Mouse (Mus musculus): ENCODE results near the gene Megf11. TPM values are rescaled to one million over a fixed set of nuclear protein-coding genes. Genes with fewer than 3 reads are reported as not detected.
A peak's percentile ranks its signal among the peaks of the same experiment; 100 is the strongest.

Megf11 gene
- polyA plus RNA-seq, 1 experiment from 2014 or later: 0.99 TPM

DNA sequence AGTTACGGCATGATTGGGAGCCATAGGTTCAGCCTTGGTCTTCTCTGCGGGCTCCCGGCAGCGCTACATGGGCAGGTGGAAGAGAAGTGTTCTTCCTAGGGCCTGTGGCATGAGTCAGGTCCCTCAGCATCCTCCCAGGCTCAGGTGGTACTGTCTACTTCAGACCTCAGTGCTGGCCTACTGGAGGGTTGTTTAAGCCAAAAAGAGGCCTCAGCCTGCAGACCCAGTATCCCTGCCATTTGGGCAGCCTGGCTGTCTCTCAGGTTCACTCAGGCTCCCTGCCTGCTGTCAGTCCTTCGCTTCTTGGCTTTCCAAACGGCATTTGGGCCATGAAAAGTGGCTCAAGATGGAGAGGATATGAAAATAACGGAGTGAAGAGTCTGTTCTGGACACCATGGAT, 202.6 kb downstream of the Megf11 start:
- DNase-seq (ENCODE audit: extremely low spot score, low spot score): no peak
- Histone ChIP-seq H3K4me3 (no peak overlapping the region), H3K27ac (no peak overlapping the region), H3K9me3 (no peaks in the 10 kb centered on the region), H3K27me3 (ENCODE audit: poor library complexity, severe bottlenecking) (peaks cover 15% of the 10 kb centered on the region), H3K4me1 (peaks cover 11% of the 10 kb centered on the region), H3K36me3 (replicated peaks) (no peaks in the 10 kb centered on the region)
- 90% methylated on average over 7 of the region's 7 CpGs for WGBS

DNA sequence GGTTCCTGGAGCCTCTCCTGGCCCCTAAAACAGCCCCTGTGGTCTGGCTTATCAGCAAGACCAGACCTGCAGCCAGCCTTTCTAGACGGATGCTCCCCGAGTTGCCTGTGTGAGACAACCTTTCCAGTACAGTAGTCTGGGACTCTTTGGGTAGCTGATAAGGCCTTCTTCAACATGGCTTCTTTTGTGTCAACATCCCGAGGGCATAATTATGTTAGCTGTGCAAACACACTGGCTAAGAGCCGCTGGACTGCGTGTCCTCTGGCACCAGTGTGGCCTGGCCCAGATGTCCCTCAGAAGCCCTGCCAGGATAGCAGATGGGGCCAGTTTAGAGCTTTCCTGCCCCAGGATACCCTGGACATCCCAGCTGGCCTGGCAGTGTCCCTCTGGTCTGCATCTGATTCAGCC, 205.2 kb downstream of the Megf11 start:
- peak overlapping the region; percentile 58 for H3K27ac ChIP-seq
- no peaks in the 10 kb centered on the region for H3K9me3 ChIP-seq
- H3K4me1 ChIP-seq: peaks cover 29% of the 10 kb centered on the region
- no peak overlapping the region for H3K4me3 ChIP-seq
- WGBS: 66% methylated on average over 5 of the region's 5 CpGs
- no peaks in the 10 kb centered on the region for H3K36me3 ChIP-seq (replicated peaks)
- no peak for DNase-seq (ENCODE audit: extremely low spot score, low spot score)
- peaks cover 42% of the 10 kb centered on the region for H3K27me3 ChIP-seq (ENCODE audit: poor library complexity, severe bottlenecking)

DNA sequence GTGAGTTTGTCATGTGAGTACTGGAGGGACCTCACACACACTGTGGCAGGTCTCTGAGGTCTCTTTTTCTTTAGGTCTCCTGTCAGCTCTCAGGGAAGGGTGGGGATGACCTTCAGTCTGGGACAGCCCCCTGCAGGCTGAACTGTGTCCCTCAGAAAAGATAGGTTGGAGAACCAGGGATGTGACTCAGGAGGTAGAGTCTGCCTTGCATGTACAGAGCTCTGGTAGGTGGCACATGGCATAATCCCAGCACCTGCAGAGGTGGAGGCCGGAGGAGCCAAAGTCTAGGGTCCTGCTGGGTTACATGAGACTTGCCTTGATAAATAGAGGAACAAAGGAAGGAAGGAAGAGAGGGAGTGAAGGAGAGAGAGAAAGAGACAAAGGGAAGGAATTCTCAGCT, 206.0 kb downstream of the Megf11 start:
- H3K27ac ChIP-seq: no peak overlapping the region
- peaks cover 29% of the 10 kb centered on the region for H3K4me1 ChIP-seq
- no peak for DNase-seq (ENCODE audit: extremely low spot score, low spot score)
- no peaks in the 10 kb centered on the region for H3K9me3 ChIP-seq
- no peaks in the 10 kb centered on the region for H3K36me3 ChIP-seq (replicated peaks)
- WGBS: 84% methylated on average over 1 of the region's 1 CpGs
- H3K27me3 ChIP-seq (ENCODE audit: poor library complexity, severe bottlenecking): peaks cover 50% of the 10 kb centered on the region
- no peak overlapping the region for H3K4me3 ChIP-seq

DNA sequence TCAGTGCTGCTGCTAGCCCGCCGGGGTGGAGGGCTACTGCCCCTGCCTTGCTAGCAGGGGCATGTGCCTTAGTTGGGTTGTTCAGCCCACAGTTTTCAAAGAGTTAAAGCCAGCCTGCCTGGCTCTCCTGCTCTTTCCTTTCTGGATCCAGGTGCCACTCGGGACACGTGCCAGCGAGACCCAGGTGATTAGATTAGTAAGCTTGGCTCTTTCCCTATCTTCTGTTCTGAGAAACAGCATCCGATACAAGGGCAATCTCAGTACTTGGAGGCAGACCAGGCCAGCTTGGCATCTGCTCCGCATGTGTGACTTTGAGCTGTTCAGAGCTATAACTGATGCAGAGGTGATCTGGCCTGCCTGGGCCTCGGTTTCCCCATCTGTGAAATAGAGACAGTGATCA, 209.0 kb downstream of the Megf11 start:
- no peaks in the 10 kb centered on the region for H3K36me3 ChIP-seq (replicated peaks)
- H3K27me3 ChIP-seq (ENCODE audit: poor library complexity, severe bottlenecking): peaks cover 70% of the 10 kb centered on the region
- no peak for DNase-seq (ENCODE audit: extremely low spot score, low spot score)
- no peak overlapping the region for H3K27ac ChIP-seq
- H3K9me3 ChIP-seq: no peaks in the 10 kb centered on the region; the same call in 1 of the 2 replicates
- WGBS: 74% methylated on average over 8 of the region's 8 CpGs
- H3K4me1 ChIP-seq: peaks cover 29% of the 10 kb centered on the region
- H3K4me3 ChIP-seq: no peak overlapping the region

DNA sequence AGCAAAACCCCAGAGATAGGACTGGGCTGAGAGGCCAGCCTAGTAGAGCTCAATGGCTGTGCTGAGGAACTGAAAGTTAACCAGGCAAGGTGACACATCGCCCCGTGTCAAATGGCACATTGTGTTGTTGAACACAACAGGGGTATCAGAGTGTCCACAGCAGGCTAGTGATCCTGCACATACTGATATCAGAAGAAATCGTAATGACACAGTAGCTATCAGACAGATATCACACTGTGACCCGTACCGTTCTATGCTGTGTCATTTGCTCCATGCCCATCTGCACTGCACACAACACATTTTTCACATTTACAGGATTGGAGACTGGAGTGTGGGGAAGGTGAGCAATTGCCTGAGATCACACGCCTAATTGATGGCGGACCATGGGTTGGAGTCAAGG, 213.0 kb downstream of the Megf11 start:
- no peaks in the 10 kb centered on the region; the same call in 1 of the 2 replicates for H3K9me3 ChIP-seq
- WGBS: 96% methylated on average over 7 of the region's 7 CpGs
- H3K36me3 ChIP-seq (replicated peaks): no peaks in the 10 kb centered on the region
- no peak overlapping the region for H3K27ac ChIP-seq
- peaks cover 14% of the 10 kb centered on the region for H3K4me1 ChIP-seq
- H3K27me3 ChIP-seq (ENCODE audit: poor library complexity, severe bottlenecking): peaks cover 89% of the 10 kb centered on the region
- no peak overlapping the region for H3K4me3 ChIP-seq
- no peak for DNase-seq (ENCODE audit: extremely low spot score, low spot score)

DNA sequence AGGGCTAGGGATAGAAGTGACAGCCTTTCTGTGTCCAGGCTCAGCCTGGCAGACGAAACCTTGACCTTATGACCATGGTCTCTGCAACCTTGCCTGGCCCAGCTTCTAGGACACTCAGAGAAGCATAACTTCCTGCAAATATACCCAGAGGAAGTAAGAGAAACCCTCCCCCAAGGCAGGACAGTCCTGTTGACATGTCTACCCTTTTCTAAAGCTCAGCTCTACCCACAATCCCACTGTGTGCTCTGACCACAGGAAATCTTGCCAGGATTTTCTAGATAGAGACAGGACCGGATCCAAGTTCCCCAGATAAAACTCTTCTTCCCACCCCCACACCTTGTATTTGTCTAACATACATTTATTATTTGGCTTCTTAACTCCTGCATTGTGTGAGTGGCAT, 215.3 kb downstream of the Megf11 start:
- no peaks in the 10 kb centered on the region; the same call in 1 of the 2 replicates for H3K9me3 ChIP-seq
- H3K36me3 ChIP-seq (replicated peaks): no peaks in the 10 kb centered on the region
- no peak for DNase-seq (ENCODE audit: extremely low spot score, low spot score)
- H3K4me1 ChIP-seq: peaks cover 22% of the 10 kb centered on the region
- H3K4me3 ChIP-seq: no peak overlapping the region
- peaks cover 88% of the 10 kb centered on the region for H3K27me3 ChIP-seq (ENCODE audit: poor library complexity, severe bottlenecking)
- H3K27ac ChIP-seq: no peak overlapping the region
- 83% methylated on average over 2 of the region's 2 CpGs for WGBS

DNA sequence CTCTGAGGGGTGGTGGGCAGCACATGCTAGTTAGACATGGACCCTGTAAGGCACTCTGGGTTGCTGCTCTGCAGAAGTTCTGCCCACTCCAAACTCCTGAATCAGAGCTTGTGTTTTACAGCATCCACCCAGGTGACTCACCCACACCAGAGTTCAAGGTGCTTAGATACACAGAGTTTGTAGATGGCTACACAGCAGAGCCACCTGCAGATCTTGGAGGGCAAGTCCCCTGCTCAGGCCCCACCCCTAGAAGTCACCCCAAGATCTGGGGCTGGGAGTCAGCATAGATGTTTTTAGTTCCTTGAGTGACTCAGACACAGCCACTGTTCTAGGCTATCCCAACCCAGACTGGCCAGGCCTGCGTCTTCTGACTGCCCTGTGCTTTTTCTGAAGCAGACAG, 217.5 kb downstream of the Megf11 start:
- Histone ChIP-seq H3K36me3 (replicated peaks) (no peaks in the 10 kb centered on the region), H3K4me1 (peaks cover 40% of the 10 kb centered on the region), H3K4me3 (no peak overlapping the region), H3K27me3 (ENCODE audit: poor library complexity, severe bottlenecking) (peaks cover 85% of the 10 kb centered on the region), H3K27ac (no peak overlapping the region), H3K9me3 (no peaks in the 10 kb centered on the region; the same call in 1 of the 2 replicates)
- WGBS: 81% methylated on average over 1 of the region's 1 CpGs
- no peak for DNase-seq (ENCODE audit: extremely low spot score, low spot score)

DNA sequence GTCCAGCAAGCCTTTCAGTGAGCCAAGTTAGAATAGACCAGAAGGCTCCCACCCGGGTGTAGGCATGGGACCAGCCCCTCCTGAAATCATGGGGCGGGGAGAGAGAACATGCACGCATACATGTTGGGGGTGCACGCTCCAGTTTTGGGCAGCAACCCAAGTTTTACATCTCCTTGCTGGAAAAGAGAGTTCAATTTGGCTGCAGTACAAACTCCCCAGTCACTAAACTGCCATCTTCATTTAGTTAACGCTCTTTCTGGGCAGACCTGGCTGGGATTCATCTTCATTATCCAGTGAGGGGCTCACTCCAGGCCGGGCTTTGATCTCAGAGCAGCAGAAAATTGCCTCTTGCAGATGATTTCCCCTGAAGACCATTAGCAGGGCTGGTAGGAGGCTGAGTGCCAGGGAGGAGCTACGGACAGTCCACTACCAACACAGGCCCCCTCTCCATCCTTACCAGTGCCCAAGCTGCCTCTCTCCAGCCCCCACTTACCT, 218.8 kb downstream of the Megf11 start:
- no peak overlapping the region for H3K4me3 ChIP-seq
- 77% methylated on average over 7 of the region's 7 CpGs for WGBS
- H3K27ac ChIP-seq: no peak overlapping the region
- H3K27me3 ChIP-seq (ENCODE audit: poor library complexity, severe bottlenecking): peaks cover 85% of the 10 kb centered on the region
- DNase-seq (ENCODE audit: extremely low spot score, low spot score): no peak
- no peaks in the 10 kb centered on the region for H3K36me3 ChIP-seq (replicated peaks)
- H3K4me1 ChIP-seq: peaks cover 40% of the 10 kb centered on the region
- H3K9me3 ChIP-seq: no peaks in the 10 kb centered on the region

DNA sequence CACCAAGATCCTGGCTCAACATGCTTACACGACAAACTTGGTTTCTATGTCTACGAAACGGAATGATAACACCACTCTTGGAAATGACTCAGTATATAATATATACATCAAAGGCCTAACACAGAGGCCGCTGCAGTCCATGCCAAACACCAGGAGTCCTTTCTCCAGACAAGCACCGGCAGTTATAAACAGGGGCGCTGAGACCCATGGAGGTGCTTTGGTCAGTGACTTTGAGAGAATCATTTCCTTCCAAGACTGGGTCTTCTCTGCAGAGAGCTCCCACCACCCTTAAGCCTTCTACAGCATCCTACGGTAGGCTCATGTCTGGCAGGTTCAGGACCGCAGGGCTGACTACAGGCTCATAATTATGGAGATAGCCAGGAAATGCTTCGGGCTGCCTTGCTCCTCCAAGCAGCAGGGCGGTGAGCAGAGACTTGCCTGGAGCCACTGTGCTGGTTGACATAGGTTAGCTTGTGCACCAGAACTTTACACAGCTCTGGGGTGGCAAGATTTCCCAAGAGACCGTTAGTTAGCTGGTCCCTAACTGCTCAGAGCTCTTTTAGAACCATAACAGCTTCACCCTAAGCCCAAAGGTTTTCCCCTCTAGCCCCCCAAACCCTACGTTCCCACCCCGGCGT, 219.8 kb downstream of the Megf11 start:
- Histone ChIP-seq H3K4me3 (no peak overlapping the region; the same call in 1 of the 2 replicates), H3K4me1 (peaks cover 48% of the 10 kb centered on the region), H3K27me3 (ENCODE audit: poor library complexity, severe bottlenecking) (peaks cover 90% of the 10 kb centered on the region), H3K27ac (peak overlapping the region; percentile 56), H3K36me3 (replicated peaks) (no peaks in the 10 kb centered on the region), H3K9me3 (no peaks in the 10 kb centered on the region)
- 70% methylated on average over 14 of the region's 14 CpGs for WGBS
- no peak for DNase-seq (ENCODE audit: extremely low spot score, low spot score)

DNA sequence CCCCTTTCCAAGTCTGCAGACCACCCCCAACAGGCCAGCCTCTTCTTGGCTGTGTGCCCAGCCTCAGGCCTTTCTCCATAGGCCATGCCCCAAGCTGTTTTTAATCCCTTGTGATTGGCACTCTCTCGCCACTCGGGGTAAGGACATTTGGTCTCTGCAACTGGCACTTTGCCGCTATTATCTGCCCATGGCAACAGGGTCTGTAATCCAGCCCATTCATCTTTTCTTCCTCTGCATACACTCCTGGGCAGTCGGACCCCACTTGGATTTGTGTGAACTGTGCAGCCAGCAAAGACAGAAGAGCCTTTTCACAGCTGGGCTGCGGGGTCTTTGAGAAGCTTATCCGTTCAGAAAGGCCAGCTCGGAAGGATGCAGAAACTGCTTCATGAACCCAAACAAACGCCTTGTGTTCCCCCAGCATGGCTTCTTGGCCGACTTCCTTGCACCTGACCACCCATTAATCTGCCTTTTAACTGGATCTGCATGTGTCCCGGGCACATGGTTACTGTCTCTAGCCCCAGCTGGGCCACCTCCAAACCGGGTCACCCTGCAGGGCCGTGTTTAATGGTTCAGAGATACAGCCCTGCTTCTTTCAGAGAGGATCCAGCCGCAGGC, 220.4 kb downstream of the Megf11 start:
- H3K9me3 ChIP-seq: no peaks in the 10 kb centered on the region
- peaks cover 48% of the 10 kb centered on the region for H3K4me1 ChIP-seq
- H3K4me3 ChIP-seq: peak overlapping the region; percentile 14; the same call in 1 of the 2 replicates
- DNase-seq (ENCODE audit: extremely low spot score, low spot score): peak; percentile 78
- H3K36me3 ChIP-seq (replicated peaks): no peaks in the 10 kb centered on the region
- peaks cover 90% of the 10 kb centered on the region for H3K27me3 ChIP-seq (ENCODE audit: poor library complexity, severe bottlenecking)
- H3K27ac ChIP-seq: peak overlapping the region; percentile 56
- 13% methylated on average over 13 of the region's 13 CpGs for WGBS

DNA sequence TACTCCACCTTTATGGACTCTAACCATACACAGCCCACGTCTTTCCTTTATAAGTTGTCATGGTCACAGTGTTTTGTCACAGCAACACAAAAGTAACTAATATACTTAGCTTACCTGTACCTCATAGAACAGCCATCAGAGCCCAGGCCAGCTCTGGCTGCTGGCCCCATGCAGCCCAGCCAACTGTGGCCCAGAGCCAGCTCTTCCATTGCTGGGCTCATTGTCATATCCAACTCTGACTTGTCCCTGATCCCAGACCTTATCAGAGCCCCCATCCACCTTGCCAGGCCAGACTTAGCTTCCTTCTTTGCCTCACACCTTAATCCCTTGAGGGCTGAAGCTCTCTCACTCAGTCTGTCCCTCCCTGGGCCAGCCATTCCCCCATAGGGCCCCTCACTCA, 221.6 kb downstream of the Megf11 start:
- WGBS: 88% methylated on average over 1 of the region's 1 CpGs
- DNase-seq (ENCODE audit: extremely low spot score, low spot score): no peak
- no peak overlapping the region for H3K4me3 ChIP-seq
- H3K27ac ChIP-seq: no peak overlapping the region
- peaks cover 56% of the 10 kb centered on the region for H3K4me1 ChIP-seq
- H3K27me3 ChIP-seq (ENCODE audit: poor library complexity, severe bottlenecking): peaks cover 94% of the 10 kb centered on the region
- no peaks in the 10 kb centered on the region for H3K36me3 ChIP-seq (replicated peaks)
- no peaks in the 10 kb centered on the region for H3K9me3 ChIP-seq

DNA sequence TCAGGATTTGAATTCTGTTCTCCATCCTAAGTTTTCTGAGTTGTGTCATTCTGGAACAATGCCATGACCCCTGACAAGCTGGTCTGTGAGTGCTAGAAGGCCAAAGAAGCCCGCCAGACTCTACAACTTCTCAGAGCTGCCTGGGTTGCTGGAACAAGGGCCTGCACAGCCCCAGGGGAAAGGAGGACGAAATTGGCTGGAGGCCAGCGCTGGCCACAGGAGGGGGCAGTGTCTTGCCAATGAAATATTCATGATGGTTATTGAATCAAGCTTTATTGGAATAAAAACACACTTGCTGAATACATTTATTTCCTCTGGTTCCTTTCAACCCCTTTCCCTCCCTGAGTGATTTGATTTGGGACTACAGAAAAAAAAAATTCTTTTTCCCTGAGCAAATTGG, 224.1 kb downstream of the Megf11 start:
- H3K9me3 ChIP-seq: no peaks in the 10 kb centered on the region
- DNase-seq (ENCODE audit: extremely low spot score, low spot score): no peak
- WGBS: 55% methylated on average over 3 of the region's 3 CpGs
- no peaks in the 10 kb centered on the region for H3K36me3 ChIP-seq (replicated peaks)
- H3K27ac ChIP-seq: no peak overlapping the region
- H3K4me3 ChIP-seq: no peak overlapping the region
- peaks cover 79% of the 10 kb centered on the region for H3K27me3 ChIP-seq (ENCODE audit: poor library complexity, severe bottlenecking)
- peaks cover 63% of the 10 kb centered on the region for H3K4me1 ChIP-seq
